Mouse (Mus musculus) mouse embryonic stem cell (cell line): Measurements from ENCODE around the gene Pnp2.
"Not testable (repeated sequence)": the region's sequence is repeated elsewhere in the genome, so short reads cannot be mapped to it uniquely, and the experiment has no call there.

Source experiments
- in situ Hi-C, 2 experiments: fragments of 300-500 bp; cut with MboI; formaldehyde crosslinking; loops; 1 replicate in 1 of 2; 3 replicates in 1 of 2; pipeline ENCODE4 v1.14.3; 2019 to 2020; ENCODE audit warnings: low sequenced_read_pairs in 2 of 2, low pct_unique_long_range_greater_than_20kb in 1 of 2, mixed read lengths in 1 of 2; ENCODE audit not compliant: unreplicated experiment in 1 of 2

Pnp2 gene

GRCm38 (mm10) chr14:50955942-50956508 is at the start of gene Pnp2:
Gene Pnp2 (plus strand): TSS chr14:50955992.
- in situ Hi-C loops, result not testable (repeated sequence)

DNA sequence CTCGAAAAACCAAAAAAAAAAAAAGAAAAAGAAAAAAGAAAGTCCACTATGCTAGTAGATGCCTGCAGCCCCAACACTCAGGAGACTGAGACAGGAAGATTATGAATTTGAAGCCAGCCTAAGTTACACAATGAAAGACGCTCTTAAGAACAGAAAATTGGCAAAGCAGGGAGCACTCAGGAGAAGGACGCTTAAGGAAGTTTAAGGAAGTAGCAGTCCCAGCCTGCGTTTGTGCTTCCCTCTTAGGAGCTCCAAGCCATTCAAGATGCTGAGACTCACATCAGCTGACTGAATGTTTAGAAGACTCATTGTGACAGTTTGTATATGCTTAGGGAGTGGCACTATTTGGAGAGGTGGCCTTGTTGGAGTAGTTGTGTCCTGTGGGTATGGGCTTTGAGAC is 47.7 kb upstream of the Pnp2 start:
- in situ Hi-C loops, result no loop called here

DNA sequence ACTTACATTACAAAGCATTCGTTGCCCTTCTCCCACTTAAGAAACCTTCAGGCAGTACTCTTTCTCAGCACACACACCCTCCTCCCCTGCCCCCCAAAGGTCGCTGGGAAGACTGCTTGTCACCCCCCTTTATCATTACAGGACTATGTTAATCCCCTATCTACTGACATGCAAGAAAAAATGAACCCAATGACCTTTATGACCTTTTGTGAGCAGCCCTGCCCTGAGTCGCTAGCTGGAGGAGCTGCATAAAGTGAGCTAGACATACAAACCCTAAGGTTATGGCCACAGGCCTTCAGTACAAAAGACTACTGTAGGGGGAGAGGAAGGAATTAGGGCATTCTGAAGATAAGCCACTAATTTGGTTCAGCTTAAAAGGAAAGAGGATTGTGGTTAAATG is 44.4 kb upstream of the Pnp2 start:
- in situ Hi-C loops, result no loop called here

GRCm38 (mm10) chr14:50923437-50923836 is 32.4 kb upstream of the Pnp2 start:
- in situ Hi-C loops, result not testable (repeated sequence)

GRCm38 (mm10) chr14:50924281-50925064 is 31.3 kb upstream of the Pnp2 start, which contains the start of the genes Osgep and Apex1:
Gene Osgep (minus strand): TSS chr14:50924893.
Gene Apex1 (plus strand): TSS chr14:50924968.
- in situ Hi-C loops, result loop anchor here in 1 of 2 experiments (25.0 kb wide), 1 partner anchor 1088 kb away; the partner anchor contains the start of genes Tmem253 and Zfp219

- in situ Hi-C loops, result loop anchor here in 1 of 2 experiments (25.0 kb wide), 1 partner anchor 1087 kb away; the partner anchor contains the start of genes Tmem253 and Zfp219
These were observed 30.5 kb upstream of the Pnp2 start for GRCm38 (mm10) chr14:50925111-50925920.

- in situ Hi-C loops, result loop anchor here in 1 of 2 experiments (25.0 kb wide), 1 partner anchor 1085 kb away; the partner anchor contains the start of genes Tmem253 and Zfp219
These were observed 28.4 kb upstream of the Pnp2 start for GRCm38 (mm10) chr14:50927366-50927765.

DNA sequence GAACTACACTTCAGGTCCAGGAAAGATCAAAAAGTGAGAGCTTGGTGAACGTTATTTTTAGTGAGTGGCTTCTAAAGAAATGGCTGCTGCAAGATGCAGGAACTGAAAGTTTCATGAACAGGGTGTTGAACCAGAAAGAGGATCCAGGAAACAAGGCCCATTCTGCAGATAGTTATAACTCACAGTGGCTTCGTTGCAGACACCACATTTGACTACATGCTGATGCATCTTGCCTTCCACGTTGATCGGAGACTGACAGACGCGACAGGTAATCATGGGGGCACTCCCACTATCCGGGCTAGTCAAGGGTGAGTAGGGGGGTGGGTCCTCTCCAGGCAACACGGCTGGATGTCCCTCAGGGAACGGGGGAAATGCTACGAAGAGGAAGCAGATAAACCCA is 25.8 kb upstream of the Pnp2 start:
- in situ Hi-C loops, result loop anchor here in 1 of 2 experiments (25.0 kb wide), 1 partner anchor 1082 kb away; the partner anchor contains the start of genes Tmem253 and Zfp219

DNA sequence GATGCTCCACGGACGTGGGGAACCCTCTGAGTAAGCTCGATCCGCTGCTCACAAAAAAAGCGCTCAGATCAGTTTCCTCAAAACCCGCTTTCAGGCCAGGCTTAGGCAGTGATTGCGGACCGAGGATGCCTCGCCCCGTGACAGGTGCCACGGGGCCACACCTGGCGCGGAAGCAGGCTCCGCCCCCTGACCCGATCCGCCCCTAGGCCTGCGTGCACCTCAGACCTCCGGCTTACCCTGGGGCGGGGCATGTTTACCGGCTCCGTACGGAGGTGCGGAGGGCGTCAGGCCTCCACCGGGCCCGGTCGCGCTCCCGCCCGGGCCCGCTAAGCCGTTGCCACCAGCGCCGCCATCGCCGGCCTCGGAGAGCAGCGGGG is 25.4 kb upstream of the Pnp2 start:
- in situ Hi-C loops, result loop anchor here in 1 of 2 experiments (25.0 kb wide), 1 partner anchor 1082 kb away; the partner anchor contains the start of genes Tmem253 and Zfp219

GRCm38 (mm10) chr14:50930754-50931492 is 24.9 kb upstream of the Pnp2 start, which contains the start of the genes Pip4p1 and Pnp:
Gene Pip4p1 (minus strand): TSS chr14:50930856.
Gene Pnp (plus strand): TSS chr14:50931082.
- in situ Hi-C loops, result loop anchor here in 1 of 2 experiments (25.0 kb wide), 1 partner anchor 1081 kb away; the partner anchor contains the start of genes Tmem253 and Zfp219

GRCm38 (mm10) chr14:50931493-50932020 is 24.2 kb upstream of the Pnp2 start:
- in situ Hi-C loops, result loop anchor here in 1 of 2 experiments (25.0 kb wide), 1 partner anchor 1081 kb away; the partner anchor contains the start of genes Tmem253 and Zfp219

GRCm38 (mm10) chr14:50936649-50937048 is 19.1 kb upstream of the Pnp2 start:
- in situ Hi-C loops, result loop anchor here in 1 of 2 experiments (25.0 kb wide), 1 partner anchor 1076 kb away; the partner anchor contains the start of genes Tmem253 and Zfp219

GRCm38 (mm10) chr14:50938119-50938908 is 17.5 kb upstream of the Pnp2 start:
- in situ Hi-C loops, result loop anchor here in 1 of 2 experiments (25.0 kb wide), 1 partner anchor 1074 kb away; the partner anchor contains the start of genes Tmem253 and Zfp219

DNA sequence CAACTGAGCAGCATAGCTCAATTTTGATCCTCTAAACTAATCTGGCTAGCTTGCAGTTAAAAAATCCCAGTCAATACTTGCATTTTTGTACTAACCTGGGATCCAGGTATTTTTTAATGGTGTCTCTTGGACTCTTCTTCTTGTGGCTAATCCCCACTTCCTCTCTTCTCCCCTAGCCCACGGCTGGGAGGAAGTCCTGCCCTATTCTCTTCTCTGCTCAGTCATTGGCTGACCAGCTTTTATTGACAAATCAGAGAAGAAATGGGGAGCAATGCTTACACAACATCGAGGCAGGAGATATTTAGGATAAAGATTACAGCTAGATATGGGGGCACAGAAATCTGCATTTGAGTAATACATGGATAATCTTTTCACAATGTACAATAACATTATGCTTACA is 16.9 kb upstream of the Pnp2 start:
- in situ Hi-C loops, result loop anchor here in 1 of 2 experiments (25.0 kb wide), 1 partner anchor 1073 kb away; the partner anchor contains the start of genes Tmem253 and Zfp219

DNA sequence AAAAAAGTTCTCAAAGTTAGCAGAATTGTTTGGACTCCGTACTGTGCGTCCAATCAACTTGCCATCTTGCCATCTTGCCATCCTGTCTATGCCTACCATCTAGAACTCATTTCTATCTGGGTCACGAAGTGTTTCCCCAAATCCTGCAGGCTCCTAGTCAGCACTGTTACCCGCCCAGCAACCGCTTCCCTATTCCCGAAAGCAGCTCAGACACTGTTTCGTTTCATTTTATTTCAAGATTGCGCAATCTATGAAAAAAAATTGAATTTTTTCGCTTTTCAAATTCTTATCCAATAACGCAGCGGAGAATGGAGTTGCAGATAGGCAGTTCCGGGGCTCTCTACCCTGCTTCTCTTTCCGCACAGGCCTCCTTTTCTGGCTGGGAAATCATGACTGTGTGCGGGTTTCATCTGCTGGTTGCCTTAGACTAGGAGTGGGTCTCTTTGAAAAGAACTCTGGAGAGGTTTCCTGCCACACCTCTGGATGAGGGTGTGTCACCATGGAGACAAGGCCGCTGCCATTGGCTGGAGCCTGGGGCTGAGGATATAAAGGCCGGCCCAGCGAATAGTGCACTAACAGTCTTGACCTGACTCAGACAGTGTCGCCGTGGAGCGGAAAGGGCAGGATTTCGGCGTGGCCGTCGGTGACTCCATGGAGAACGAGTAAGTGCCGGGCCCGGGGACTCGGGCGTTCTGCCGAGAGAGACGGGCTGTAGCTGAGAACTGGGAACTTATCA is 11.7 kb upstream of the Pnp2 start, which contains the start of gene Gm49342:
Gm49342 (plus strand) TSS at position 586 of the 736 bp plus-strand sequence.
- in situ Hi-C loops, result loop anchor here in 1 of 2 experiments (25.0 kb wide), 1 partner anchor 1068 kb away; the partner anchor contains the start of genes Tmem253 and Zfp219
